Comparison of ENCODE assay signal across 19 mouse cellular contexts in genomic region chr10:61028598-61028997, GRCm38 (mm10).
DNase-seq lines count a peak whose midpoint lies in the region; ATAC-seq and TF ChIP-seq lines count a peak whose summit lies in the region.
"Had no signal": no experiment of that assay in that cellular context is flagged by ENCODE, and none has a peak within 500 bp of the region (broad histone marks: within the 10 kb centered on the region; RNA-seq: fewer than 3 reads in every experiment).

No protein-coding gene starts in this region.

- H3K9ac ChIP-seq in neural tube, embryonic 15.5 days (replicated peaks): no peak overlapping the region
- H3K9ac ChIP-seq: embryonic facial prominence, embryonic 15.5 days; forebrain, embryonic 13.5 days; limb, embryonic 12.5 days; neural tube, embryonic 13.5 days; stomach, embryonic 15.5 days had no signal

- H3K4me2 ChIP-seq in neural tube, embryonic 15.5 days: no peak overlapping the region
- H3K4me2 ChIP-seq: embryonic facial prominence, embryonic 15.5 days; forebrain, embryonic 13.5 days; limb, embryonic 12.5 days; neural tube, embryonic 13.5 days; stomach, embryonic 15.5 days had no signal

- 70% methylated on average over 5 of the region's 5 CpGs for WGBS in neural tube, embryonic 15.5 days
- WGBS in hindbrain, embryonic 10.5 days: 77% methylated on average over 5 of the region's 5 CpGs

- no peaks in the 10 kb centered on the region for H3K4me1 ChIP-seq in neural tube, embryonic 15.5 days
- H3K4me1 ChIP-seq in hindbrain, embryonic 10.5 days (replicated peaks): 0 out of 2 replicates have a peak, but pooled peaks cover 3% of the 10 kb centered on the region
- H3K4me1 ChIP-seq: limb, embryonic 12.5 days; neural tube, embryonic 13.5 days; stomach, embryonic 15.5 days had no signal

- TF ChIP-seq CTCF in brain, embryonic 14.5 days (IDR thresholded peaks at IDR 0.05; ENCODE audit: borderline replicate concordance, extremely low read depth, insufficient read depth, insufficient read length): no peak

- H3K4me3 ChIP-seq in neural tube, embryonic 15.5 days (replicated peaks): no peak overlapping the region
- H3K4me3 ChIP-seq in hindbrain, embryonic 10.5 days: no peak overlapping the region
- H3K4me3 ChIP-seq: embryonic facial prominence, embryonic 15.5 days; forebrain, embryonic 13.5 days; limb, embryonic 12.5 days; neural tube, embryonic 13.5 days; stomach, embryonic 15.5 days had no signal

- DNase-seq in cerebellum, postnatal 14 days: peak; percentile 33 to 42
- peak; percentile 31 for DNase-seq in kidney, adult 11 months
- DNase-seq in kidney, adult 18-20 months: no peak
- DNase-seq in brain, embryonic 14.5 days (ENCODE audit: low read depth): peak; percentile 34
- DNase-seq in heart, postnatal 10 days: peak; percentile 64 to 73
- no peak for DNase-seq in hindbrain, embryonic 10.5 days (ENCODE audit: low spot score)
- DNase-seq: adrenal gland, postnatal 10 days; kidney, postnatal 4 days; layer of hippocampus, postnatal 36 days; retina, postnatal 1 day; thymus, postnatal 4 days had no signal

- ATAC-seq in cerebellum, adult (ENCODE audit: insufficient number of reproducible peaks, low FRiP score, low TSS enrichment): no peak
- ATAC-seq in neural tube, embryonic 15.5 days (ENCODE audit: low FRiP score): no peak
- ATAC-seq: forebrain, embryonic 13.5 days; inflammation-experienced regulatory T-cells, adult 6 months had no signal

- H3K36me3 ChIP-seq in neural tube, embryonic 15.5 days: no peaks in the 10 kb centered on the region
- H3K36me3 ChIP-seq in hindbrain, embryonic 10.5 days: no peaks in the 10 kb centered on the region
- H3K36me3 ChIP-seq: embryonic facial prominence, embryonic 15.5 days; limb, embryonic 12.5 days; neural tube, embryonic 13.5 days; stomach, embryonic 15.5 days had no signal

- H3K27ac ChIP-seq in neural tube, embryonic 15.5 days (replicated peaks): no peak overlapping the region
- H3K27ac ChIP-seq in hindbrain, embryonic 10.5 days: no peak overlapping the region
- H3K27ac ChIP-seq: embryonic facial prominence, embryonic 15.5 days; forebrain, embryonic 13.5 days; limb, embryonic 12.5 days; neural tube, embryonic 13.5 days; stomach, embryonic 15.5 days had no signal

- no peaks in the 10 kb centered on the region for H3K9me3 ChIP-seq in neural tube, embryonic 15.5 days (replicated peaks)
- H3K9me3 ChIP-seq in hindbrain, embryonic 10.5 days: no peaks in the 10 kb centered on the region
- H3K9me3 ChIP-seq: embryonic facial prominence, embryonic 15.5 days; forebrain, embryonic 13.5 days; limb, embryonic 12.5 days; neural tube, embryonic 13.5 days; stomach, embryonic 15.5 days had no signal

- intact Hi-C loops in heart, postnatal 10 days (cut with DNase I): no loop called here

- H3K27me3 ChIP-seq in neural tube, embryonic 15.5 days (replicated peaks): no peaks in the 10 kb centered on the region
- 0 out of 2 replicates have a peak, but pooled peaks cover 7% of the 10 kb centered on the region for H3K27me3 ChIP-seq in hindbrain, embryonic 10.5 days (ENCODE audit: insufficient read depth, poor library complexity, severe bottlenecking)
- H3K27me3 ChIP-seq: embryonic facial prominence, embryonic 15.5 days; forebrain, embryonic 13.5 days; neural tube, embryonic 13.5 days; stomach, embryonic 15.5 days had no signal

- no peak for TF ChIP-seq POLR2A in brain, embryonic 14.5 days (IDR thresholded peaks at IDR 0.05; ENCODE audit: borderline replicate concordance, extremely low read depth, insufficient read depth, insufficient read length, poor library complexity, severe bottlenecking)

Comparison
In these comparisons a context has a peak if more than half of its experiments do, and no peak if none do; other contexts are left out.
1. DNase-seq: peak in cerebellum, postnatal 14 days (2 of 2), kidney, adult 11 months (single experiment), brain, embryonic 14.5 days (single experiment) and heart, postnatal 10 days (2 of 2); none in kidney, adult 18-20 months (single experiment) and hindbrain, embryonic 10.5 days (single experiment).